Mouse (Mus musculus) lung, embryonic 15.5 days (tissue): Measurements from ENCODE around the gene Gm45713. TPM values are rescaled to one million over a fixed set of nuclear protein-coding genes. Genes with fewer than 3 reads are reported as not detected.
A peak's percentile ranks its signal among the peaks of the same experiment; 100 is the strongest.

Experiments used
- ATAC-seq: fragments of 200-750 bp; cut with Nextera tagmentation; 2 replicates; pipeline ENCODE4 v1.8.0; 2017; ENCODE audit warnings: moderate number of reproducible peaks, borderline replicate concordance; ENCODE audit not compliant: low FRiP score, low TSS enrichment; ENCODE audit errors: extremely low read depth
- H3K27ac ChIP-seq: fragments of 300-500 bp; sonication (generic); 2 replicates; pipeline ENCODE4 v1.5.1; 2015; ENCODE audit warnings: moderate library complexity, mild to moderate bottlenecking, inconsistent platforms
- H3K27me3 ChIP-seq: fragments of 300-500 bp; sonication (generic); 2 replicates; pipeline ENCODE4 v1.6.1; 2015; ENCODE audit warnings: inconsistent platforms
- H3K36me3 ChIP-seq: fragments of 300-500 bp; sonication (generic); 2 replicates; pipeline ENCODE4 v1.6.1; 2015; ENCODE audit warnings: inconsistent platforms
- H3K4me1 ChIP-seq: fragments of 300-500 bp; sonication (generic); 2 replicates; pipeline ENCODE4 v1.6.1; 2015; ENCODE audit warnings: inconsistent platforms
- H3K4me2 ChIP-seq: fragments of 300-500 bp; sonication (generic); 2 replicates; pipeline ENCODE4 v1.6.1; 2015; ENCODE audit warnings: inconsistent platforms, mild to moderate bottlenecking, moderate library complexity
- H3K4me3 ChIP-seq: fragments of 300-500 bp; sonication (generic); 2 replicates; pipeline ENCODE4 v1.5.1; 2015; ENCODE audit warnings: mild to moderate bottlenecking, inconsistent platforms
- H3K9ac ChIP-seq: fragments of 300-500 bp; sonication (generic); 2 replicates; pipeline ENCODE4 v1.6.1; 2015; ENCODE audit warnings: inconsistent platforms
- H3K9me3 ChIP-seq: fragments of 300-500 bp; sonication (generic); 2 replicates; pipeline ENCODE4 v1.6.1; 2016; ENCODE audit warnings: inconsistent platforms
- WGBS: fragments of 180-500 bp; shearing (Covaris S2); methylation state at CpG from one replicate; pipeline ENCODE4 v1.1.7; 2015; 5-methylcytosine and 5-hydroxymethylcytosine counted together
- polyA plus RNA-seq: library from polyadenylated mRNA; unstranded; fragments of >200 nt; fragmentation: Nextera tagmentation; extraction: Ambion mirVana; gene quantifications from 2 replicates; pipeline ENCODE4 v1.2.1, GENCODE M21; 2015

Gene Gm45713
- polyA plus RNA-seq, 1 experiment from 2014 or later, result 0.19 TPM

DNA sequence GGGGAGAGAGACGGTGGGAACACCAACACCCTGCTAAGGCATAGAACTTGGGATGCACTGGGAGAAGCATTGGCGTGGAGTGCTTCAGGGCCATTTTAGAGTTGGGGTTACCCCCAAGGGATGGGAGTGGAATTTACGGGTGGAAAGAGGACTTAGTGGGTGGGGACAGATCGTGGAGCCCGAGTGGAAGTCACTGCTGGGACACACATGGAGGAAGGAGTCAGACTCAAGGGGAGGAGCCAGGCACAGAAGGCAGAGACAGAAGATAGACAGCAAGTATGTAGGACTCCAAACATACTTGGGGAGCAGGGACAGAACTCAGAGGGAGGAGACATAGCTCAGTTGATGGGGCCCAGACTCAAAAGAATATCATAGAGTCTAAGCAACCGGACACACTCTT, 26.5 kb upstream of the Gm45713 start:
- no peaks in the 10 kb centered on the region for H3K9me3 ChIP-seq
- peak overlapping the region; percentile 38 for H3K4me3 ChIP-seq
- ATAC-seq, result peak; percentile 25; the same call in 1 of the 2 replicates
- H3K27me3 ChIP-seq, result peaks cover 52% of the 10 kb centered on the region
- 24% methylated on average over 6 of the region's 6 CpGs for WGBS
- peaks cover 25% of the 10 kb centered on the region; the same call in 1 of the 2 replicates for H3K36me3 ChIP-seq
- peak overlapping the region; percentile 73 for H3K4me2 ChIP-seq
- H3K9ac ChIP-seq, result no peak overlapping the region
- no peak overlapping the region for H3K27ac ChIP-seq
- H3K4me1 ChIP-seq, result peaks cover 10% of the 10 kb centered on the region

DNA sequence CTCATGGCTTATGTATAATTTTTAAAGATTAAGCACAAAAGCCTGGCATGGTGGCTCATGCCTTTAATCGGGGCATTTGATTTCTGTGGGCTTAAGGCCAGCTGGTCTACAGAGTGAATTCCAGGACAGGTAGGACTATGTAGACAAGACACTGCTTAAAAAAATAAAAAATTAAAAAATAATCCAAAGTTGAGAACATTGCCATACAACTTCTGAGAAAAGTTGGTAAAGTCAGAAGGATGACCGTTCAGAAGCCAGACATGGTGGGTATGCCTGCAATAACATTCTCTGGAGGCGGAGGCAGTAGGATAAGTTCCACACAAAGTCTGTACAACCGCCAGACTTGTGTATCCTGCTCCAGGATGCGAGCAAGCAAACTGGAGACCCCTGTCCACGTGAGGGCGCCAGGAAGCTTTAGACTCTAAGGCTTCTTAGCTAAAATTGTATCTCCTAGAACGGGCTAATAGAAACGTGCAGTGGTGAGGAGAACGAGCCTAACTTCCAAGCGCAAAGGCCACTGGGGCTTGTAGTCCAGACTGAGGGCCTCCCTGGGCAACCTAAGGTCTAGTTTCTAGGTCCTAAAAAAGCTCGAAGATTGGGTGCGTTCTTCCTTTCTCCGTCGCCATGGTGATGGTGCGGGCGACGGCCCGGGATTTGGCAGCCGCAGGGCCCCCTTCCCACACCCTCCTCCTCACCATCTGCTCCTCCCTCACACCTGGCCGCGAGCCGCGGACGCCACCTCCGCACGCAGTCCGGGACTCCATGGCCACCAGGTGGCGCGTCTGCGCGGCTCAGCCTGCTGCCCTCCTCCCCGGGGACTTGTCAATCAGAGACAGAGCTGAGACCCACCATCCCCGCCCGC, 25.8 kb upstream of the Gm45713 start:
- no peak overlapping the region for H3K9ac ChIP-seq
- peak; percentile 89 for ATAC-seq
- no peak overlapping the region for H3K27ac ChIP-seq
- no peaks in the 10 kb centered on the region for H3K9me3 ChIP-seq
- H3K27me3 ChIP-seq, result peaks cover 45% of the 10 kb centered on the region
- 4% methylated on average over 35 of the region's 35 CpGs for WGBS
- H3K4me2 ChIP-seq, result peak overlapping the region; percentile 73
- H3K4me3 ChIP-seq, result peak overlapping the region; percentile 38
- peaks cover 25% of the 10 kb centered on the region; the same call in 1 of the 2 replicates for H3K36me3 ChIP-seq
- H3K4me1 ChIP-seq, result peaks cover 10% of the 10 kb centered on the region

DNA sequence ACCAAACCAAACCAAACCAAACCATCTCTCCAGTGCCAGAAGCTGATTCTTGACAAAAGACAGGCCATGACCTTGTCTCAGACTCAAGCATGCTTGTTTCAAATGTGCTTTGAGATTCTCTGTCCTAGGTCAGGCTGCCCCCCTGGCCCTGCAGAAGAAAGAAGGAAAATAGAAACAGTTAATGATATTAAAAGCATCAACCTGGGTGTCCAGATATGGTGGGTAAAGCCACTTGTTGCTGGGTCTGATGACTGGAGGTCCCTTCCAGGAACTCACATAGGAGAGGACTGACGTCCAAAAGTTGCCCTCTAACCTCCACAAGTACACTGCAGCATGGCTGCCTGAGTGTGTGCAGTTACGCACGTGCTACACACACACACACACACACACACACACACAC, 24.8 kb upstream of the Gm45713 start:
- peaks cover 25% of the 10 kb centered on the region; the same call in 1 of the 2 replicates for H3K36me3 ChIP-seq
- no peaks in the 10 kb centered on the region for H3K9me3 ChIP-seq
- no peak overlapping the region for H3K27ac ChIP-seq
- H3K9ac ChIP-seq, result no peak overlapping the region
- H3K27me3 ChIP-seq, result peaks cover 35% of the 10 kb centered on the region
- no peak overlapping the region for H3K4me2 ChIP-seq
- WGBS, result 86% methylated on average over 3 of the region's 3 CpGs
- H3K4me1 ChIP-seq, result peaks cover 10% of the 10 kb centered on the region
- no peak for ATAC-seq
- no peak overlapping the region for H3K4me3 ChIP-seq

DNA sequence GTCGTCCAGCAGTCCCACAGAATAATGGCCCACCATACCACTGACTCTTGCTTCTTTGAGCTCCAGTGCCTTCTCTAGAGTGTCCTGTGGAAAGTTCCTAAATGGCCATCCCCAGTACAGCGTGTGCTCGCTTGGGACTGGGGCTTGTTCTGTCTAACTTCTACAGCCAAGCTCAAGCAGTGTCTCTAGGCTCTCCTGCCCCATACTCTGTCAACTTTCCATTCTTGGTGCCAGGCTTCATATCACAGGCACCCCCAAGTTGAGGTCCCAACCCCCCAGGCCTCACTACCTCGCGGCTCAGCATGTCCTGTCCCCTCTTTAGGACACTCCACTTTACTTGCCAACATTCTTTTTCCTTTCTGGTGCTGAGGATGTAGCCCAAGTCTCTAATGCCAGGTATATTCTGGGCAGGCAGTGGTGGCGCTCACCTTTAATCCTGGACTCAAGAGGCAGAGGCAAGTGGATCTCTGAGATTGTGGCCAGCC, 24.3 kb upstream of the Gm45713 start:
- H3K9me3 ChIP-seq, result no peaks in the 10 kb centered on the region
- peaks cover 25% of the 10 kb centered on the region; the same call in 1 of the 2 replicates for H3K36me3 ChIP-seq
- H3K4me2 ChIP-seq, result no peak overlapping the region
- H3K9ac ChIP-seq, result no peak overlapping the region
- WGBS, result 93% methylated on average over 6 of the region's 6 CpGs
- H3K27me3 ChIP-seq, result peaks cover 30% of the 10 kb centered on the region
- H3K4me3 ChIP-seq, result no peak overlapping the region
- no peak for ATAC-seq
- H3K4me1 ChIP-seq, result peaks cover 13% of the 10 kb centered on the region
- no peak overlapping the region for H3K27ac ChIP-seq

DNA sequence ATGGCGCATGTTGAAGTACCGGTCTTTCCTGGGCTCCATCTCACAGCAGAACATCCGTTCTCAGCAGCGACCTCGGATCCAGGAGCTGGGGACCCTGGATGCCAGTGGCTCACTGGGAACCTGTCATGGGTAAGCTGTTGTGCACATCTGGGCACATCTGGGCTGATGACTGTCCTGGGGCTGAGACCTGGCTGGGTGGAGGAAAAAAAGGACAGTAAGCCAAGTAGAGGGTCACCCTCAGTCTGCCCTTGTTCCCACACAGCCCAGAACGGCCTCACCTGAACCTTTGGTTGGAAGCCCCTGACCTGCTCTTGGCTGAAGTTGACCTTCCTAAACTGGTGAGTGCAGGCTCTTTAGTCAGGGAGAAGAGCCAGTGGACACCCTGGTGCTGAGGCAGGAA, 23.0 kb upstream of the Gm45713 start:
- Histone ChIP-seq H3K4me2 (no peak overlapping the region), H3K9me3 (no peaks in the 10 kb centered on the region), H3K4me3 (no peak overlapping the region), H3K9ac (no peak overlapping the region), H3K27ac (no peak overlapping the region), H3K27me3 (peaks cover 17% of the 10 kb centered on the region), H3K36me3 (peaks cover 25% of the 10 kb centered on the region; the same call in 1 of the 2 replicates), H3K4me1 (peaks cover 18% of the 10 kb centered on the region)
- WGBS, result 91% methylated on average over 6 of the region's 6 CpGs
- no peak for ATAC-seq

DNA sequence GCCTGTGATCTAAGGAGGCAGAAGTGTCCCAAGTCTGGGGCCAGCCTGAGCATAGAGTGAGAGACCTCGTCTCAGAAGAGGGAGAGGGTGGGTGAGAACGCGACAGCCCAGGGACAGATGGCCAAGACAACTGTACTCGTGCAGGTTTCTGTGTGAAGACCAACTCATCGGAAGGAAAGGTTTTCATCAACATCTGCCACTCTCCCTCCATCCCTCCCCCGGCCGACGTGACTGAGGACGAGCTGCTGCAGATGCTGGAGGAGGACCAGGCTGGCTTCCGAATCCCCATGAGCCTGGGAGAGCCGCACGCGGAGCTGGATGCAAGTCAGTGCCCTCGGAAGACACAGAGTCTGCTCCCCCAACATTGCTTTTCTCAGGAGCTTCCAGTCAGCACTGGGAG, 21.4 kb upstream of the Gm45713 start:
- peaks cover 25% of the 10 kb centered on the region; the same call in 1 of the 2 replicates for H3K36me3 ChIP-seq
- H3K4me3 ChIP-seq, result no peak overlapping the region
- H3K4me1 ChIP-seq, result peaks cover 19% of the 10 kb centered on the region
- peaks cover 1% of the 10 kb centered on the region for H3K27me3 ChIP-seq
- H3K9me3 ChIP-seq, result no peaks in the 10 kb centered on the region
- H3K27ac ChIP-seq, result no peak overlapping the region
- H3K9ac ChIP-seq, result no peak overlapping the region
- H3K4me2 ChIP-seq, result no peak overlapping the region
- ATAC-seq, result no peak
- 79% methylated on average over 14 of the region's 14 CpGs for WGBS

DNA sequence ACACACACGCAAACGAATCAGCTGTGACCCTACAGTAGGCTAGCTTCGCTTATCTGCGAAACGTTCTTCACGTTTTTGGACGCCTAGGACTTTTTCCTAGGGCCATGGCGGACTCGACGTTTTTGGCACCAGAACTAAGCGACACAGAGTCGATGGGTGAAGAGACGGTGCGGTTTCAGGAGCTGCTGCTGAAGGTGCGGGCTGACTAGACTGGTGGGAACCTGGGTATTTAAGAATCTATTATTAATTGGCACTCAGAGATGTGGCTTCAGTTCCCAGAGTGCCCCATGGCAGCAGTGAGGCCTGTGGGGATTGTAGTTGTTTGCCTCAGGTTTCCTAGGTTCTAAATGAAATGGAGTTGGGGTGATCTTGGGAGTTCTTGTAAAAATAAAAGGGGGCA, 20.2 kb upstream of the Gm45713 start:
- WGBS, result 89% methylated on average over 15 of the region's 15 CpGs

DNA sequence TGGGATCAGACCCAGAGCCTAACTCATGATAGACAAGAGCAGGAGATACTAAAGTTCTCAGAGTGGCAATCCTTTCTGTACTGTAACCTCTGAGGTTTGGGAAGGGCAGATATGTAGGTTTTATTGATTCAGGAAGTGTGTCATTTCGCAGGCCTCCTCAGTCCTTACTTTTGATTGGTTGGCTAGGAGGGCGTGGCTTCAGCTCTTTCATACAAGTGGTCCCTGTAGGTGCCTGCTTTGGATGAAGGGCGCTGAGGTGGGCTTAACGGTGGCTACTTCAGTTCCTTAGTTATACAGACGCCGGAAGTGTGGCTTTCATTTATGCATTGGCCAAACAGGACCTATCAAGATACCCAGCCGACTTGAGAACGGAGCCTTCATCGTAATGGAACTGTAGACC, 19.6 kb upstream of the Gm45713 start:
- Histone ChIP-seq H3K9ac (no peak overlapping the region), H3K4me2 (peak overlapping the region; percentile 83; the same call in 1 of the 2 replicates), H3K9me3 (no peaks in the 10 kb centered on the region), H3K27me3 (no peaks in the 10 kb centered on the region), H3K27ac (no peak overlapping the region), H3K4me3 (no peak overlapping the region), H3K4me1 (peaks cover 32% of the 10 kb centered on the region), H3K36me3 (peaks cover 25% of the 10 kb centered on the region; the same call in 1 of the 2 replicates)
- WGBS, result 80% methylated on average over 9 of the region's 9 CpGs
- no peak for ATAC-seq

More for the DNA sequence above, 20.2 kb upstream of the Gm45713 start:
- Histone ChIP-seq H3K27me3 (no peaks in the 10 kb centered on the region), H3K9ac (no peak overlapping the region), H3K4me1 (peaks cover 25% of the 10 kb centered on the region), H3K36me3 (peaks cover 25% of the 10 kb centered on the region; the same call in 1 of the 2 replicates), H3K4me2 (no peak overlapping the region), H3K27ac (no peak overlapping the region), H3K4me3 (no peak overlapping the region), H3K9me3 (no peaks in the 10 kb centered on the region)
- no peak for ATAC-seq

DNA sequence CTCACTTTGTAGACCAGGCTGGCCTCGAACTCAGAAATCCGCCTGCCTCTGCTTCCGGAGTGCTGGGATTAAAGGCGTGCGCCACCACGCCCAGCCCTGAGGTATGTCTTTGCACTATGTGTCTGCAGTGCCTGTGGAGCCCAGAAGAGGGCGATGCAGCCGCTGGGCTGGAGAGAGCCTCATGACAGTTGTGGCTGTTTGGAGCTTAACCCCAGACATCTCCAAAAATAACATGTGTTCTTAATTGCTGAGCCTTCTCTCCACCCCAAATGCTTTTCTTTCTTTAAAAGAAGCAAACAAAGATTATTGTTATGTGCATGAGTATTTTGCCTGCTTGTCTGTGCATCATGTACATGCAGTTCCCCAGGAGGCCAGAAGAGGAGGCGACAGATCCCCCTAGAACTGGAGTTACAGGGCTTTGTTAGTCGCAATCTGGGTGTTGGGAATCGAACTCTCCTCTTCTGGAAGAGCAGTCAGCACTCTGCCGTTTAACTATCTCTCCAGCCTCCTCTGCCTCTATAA, 19.0 kb upstream of the Gm45713 start:
- 73% methylated on average over 12 of the region's 12 CpGs for WGBS
- ATAC-seq, result peak; percentile 1; the same call in 1 of the 2 replicates
- Histone ChIP-seq H3K27me3 (no peaks in the 10 kb centered on the region), H3K4me2 (peak overlapping the region; percentile 83), H3K4me1 (peaks cover 37% of the 10 kb centered on the region), H3K4me3 (peak overlapping the region; percentile 87), H3K36me3 (peaks cover 19% of the 10 kb centered on the region; the same call in 1 of the 2 replicates), H3K9me3 (no peaks in the 10 kb centered on the region), H3K9ac (no peak overlapping the region), H3K27ac (peak overlapping the region; percentile 98)

DNA sequence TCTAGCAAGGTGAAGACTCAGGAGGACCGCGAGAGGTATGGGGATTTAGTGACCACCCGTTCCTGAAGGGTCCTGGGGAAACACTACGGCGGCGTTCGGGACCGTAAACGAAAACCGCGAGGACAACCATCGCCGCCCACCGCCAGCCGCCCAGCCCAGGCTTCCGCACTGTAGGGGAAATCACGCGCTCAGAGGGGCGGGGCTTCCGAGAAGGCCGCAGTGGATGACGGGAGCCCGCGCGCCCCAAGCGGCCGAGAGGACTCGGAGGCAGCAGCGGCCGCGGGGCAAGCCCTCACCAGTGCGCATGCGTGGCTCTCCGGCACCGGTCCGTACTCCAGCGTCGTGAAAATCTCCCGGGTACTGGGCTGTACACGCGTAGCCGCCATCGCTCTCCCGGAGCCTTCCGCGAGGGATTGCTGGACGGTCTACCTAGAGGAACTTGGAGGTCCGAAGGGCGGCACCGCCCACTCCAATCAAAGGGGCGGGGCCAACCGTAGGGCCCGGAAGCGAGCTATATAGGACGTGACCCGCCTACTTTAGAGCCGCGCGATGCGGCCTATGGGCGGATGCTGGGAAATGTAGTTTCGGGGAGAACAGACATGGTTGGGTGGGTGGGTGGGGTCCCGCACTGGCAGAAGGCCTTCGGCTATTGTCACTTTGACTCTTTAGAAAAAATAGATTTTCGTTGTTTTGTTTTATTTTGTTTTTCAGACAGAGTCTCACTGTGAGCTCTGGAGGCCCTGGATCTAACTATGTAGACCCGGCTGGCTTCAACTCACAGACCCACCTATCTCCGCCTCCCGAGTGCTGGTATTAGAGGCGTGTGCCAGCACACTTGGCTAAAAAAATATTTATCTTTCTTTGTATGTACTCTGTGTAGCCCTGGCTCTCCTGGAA, 18.3 kb upstream of the Gm45713 start, which contains the start of the genes Pih1d1 and Aldh16a1:
Pih1d1 (plus strand) TSS at position 208 of the 897 bp plus-strand sequence.
Aldh16a1 (minus strand) TSS at position 489 of the 897 bp plus-strand sequence.
- H3K4me1 ChIP-seq, result peaks cover 39% of the 10 kb centered on the region
- whole genome bisulfite sequencing, result 3% methylated on average over 69 of the region's 69 CpGs
- no peaks in the 10 kb centered on the region for H3K9me3 ChIP-seq
- H3K4me3 ChIP-seq, result peak within 1 kb of the TSS; percentile 87
- peak within 1 kb of the TSS; percentile 83 for H3K4me2 ChIP-seq
- H3K36me3 ChIP-seq, result peaks cover 13% of the 10 kb centered on the region; the same call in 1 of the 2 replicates
- H3K27ac ChIP-seq, result peak within 1 kb of the TSS; percentile 98
- H3K27me3 ChIP-seq, result no peaks in the 10 kb centered on the region
- peak within 1 kb of the TSS; percentile 87 for H3K9ac ChIP-seq
- peak; percentile 95 for ATAC-seq

DNA sequence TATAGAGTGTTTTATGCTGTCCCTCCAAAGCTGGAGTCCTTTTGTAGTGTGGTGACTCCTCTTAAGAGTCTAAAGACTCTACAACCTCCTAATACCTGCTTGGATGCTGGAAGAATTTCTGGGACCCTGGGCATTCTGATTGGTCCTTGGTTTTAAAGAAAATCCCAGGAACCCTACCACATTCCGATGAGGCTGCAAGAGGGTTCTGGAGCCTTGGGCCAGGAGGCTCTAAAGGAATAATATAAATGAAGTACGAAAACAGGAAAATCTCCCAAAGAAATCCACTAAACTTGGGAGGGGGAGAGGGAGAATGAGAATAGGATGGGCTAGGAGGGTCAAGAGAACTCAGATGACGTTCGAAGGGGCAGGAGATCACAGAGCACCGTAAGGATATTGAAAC, 17.6 kb upstream of the Gm45713 start:
- Histone ChIP-seq H3K4me3 (peak overlapping the region; percentile 87), H3K27ac (peak overlapping the region; percentile 98), H3K36me3 (0 out of 2 replicates have a peak, but pooled peaks cover 5% of the 10 kb centered on the region), H3K4me1 (peaks cover 46% of the 10 kb centered on the region), H3K27me3 (no peaks in the 10 kb centered on the region), H3K4me2 (peak overlapping the region; percentile 83), H3K9me3 (no peaks in the 10 kb centered on the region), H3K9ac (peak overlapping the region; percentile 87)
- WGBS, result under 1% methylated on average over 5 of the region's 5 CpGs
- ATAC-seq, result no peak
